Mouse (Mus musculus) stomach, postnatal 0 days (tissue): ENCODE data around the gene Fblim1. TPM values are rescaled to one million over a fixed set of nuclear protein-coding genes. Genes with fewer than 3 reads are reported as not detected.

Experiments
- ATAC-seq: fragments of 200-750 bp; cut with Nextera tagmentation; 2 replicates; pipeline ENCODE4 v1.8.0; 2017; ENCODE audit not compliant: low FRiP score, low TSS enrichment
- DNase-seq: peaks from one replicate; pipeline ENCODE4 v3.0.0-alpha.2; 2016; ENCODE audit warnings: low spot score
- H3K27ac ChIP-seq: fragments of 300-500 bp; sonication (generic); replicated peaks from 2 replicates; pipeline ENCODE4 v1.5.1; 2014; ENCODE audit warnings: mild to moderate bottlenecking, control low read depth
- H3K27me3 ChIP-seq: fragments of 300-500 bp; sonication (generic); 2 replicates; pipeline ENCODE4 v1.6.1; 2014; ENCODE audit warnings: low read length; ENCODE audit not compliant: control insufficient read depth, insufficient read depth
- H3K36me3 ChIP-seq: fragments of 300-500 bp; sonication (generic); 2 replicates; pipeline ENCODE4 v1.6.1; 2014; ENCODE audit warnings: low read length, mixed read lengths; ENCODE audit not compliant: control insufficient read depth, insufficient read depth
- H3K4me1 ChIP-seq: fragments of 300-500 bp; sonication (generic); replicated peaks from 2 replicates; pipeline ENCODE4 v1.6.1; 2014; ENCODE audit warnings: antibody characterized with exemption; ENCODE audit not compliant: control insufficient read depth, insufficient read depth
- H3K4me2 ChIP-seq: fragments of 300-500 bp; sonication (generic); replicated peaks from 2 replicates; pipeline ENCODE4 v1.6.1; 2014; ENCODE audit warnings: low read depth, mild to moderate bottlenecking, control low read depth, moderate library complexity
- H3K4me3 ChIP-seq: fragments of 300-500 bp; sonication (generic); 2 replicates; pipeline ENCODE4 v1.5.1; 2014; ENCODE audit warnings: low read depth, low read length, control low read depth
- H3K9ac ChIP-seq: fragments of 300-500 bp; sonication (generic); 2 replicates; pipeline ENCODE4 v1.6.1; 2014; ENCODE audit warnings: mild to moderate bottlenecking, low read length, control low read depth, mixed read lengths
- H3K9me3 ChIP-seq: fragments of 300-500 bp; sonication (generic); 2 replicates; pipeline ENCODE4 v1.6.1; 2016; ENCODE audit warnings: low read length; ENCODE audit not compliant: control insufficient read depth
- CTCF ChIP-seq: IDR thresholded peaks from 2 replicates; pipeline ENCODE4 v1.5.1; 2016; ENCODE audit warnings: antibody characterized with exemption, low read depth, mild to moderate bottlenecking, moderate library complexity
- EP300 ChIP-seq: optimal IDR thresholded peaks from 2 replicates; pipeline ENCODE3; 2016; ENCODE audit warnings: antibody characterized with exemption
- WGBS: fragments of 180-500 bp; shearing (Covaris S2); extraction: QIAGEN DNeasy Blood & Tissue Kit; methylation state at CpG from one replicate; pipeline ENCODE4 v1.1.7; 2014; 5-methylcytosine and 5-hydroxymethylcytosine counted together
- polyA plus RNA-seq: library from polyadenylated mRNA; unstranded; fragments of >200 nt; fragmentation: Nextera tagmentation; extraction: Ambion mirVana; gene quantifications from 2 replicates; pipeline ENCODE4 v1.2.1, GENCODE M21; 2015

Fblim1 gene
- polyA plus RNA-seq, 1 experiment from 2014 or later: 45.1 TPM

DNA sequence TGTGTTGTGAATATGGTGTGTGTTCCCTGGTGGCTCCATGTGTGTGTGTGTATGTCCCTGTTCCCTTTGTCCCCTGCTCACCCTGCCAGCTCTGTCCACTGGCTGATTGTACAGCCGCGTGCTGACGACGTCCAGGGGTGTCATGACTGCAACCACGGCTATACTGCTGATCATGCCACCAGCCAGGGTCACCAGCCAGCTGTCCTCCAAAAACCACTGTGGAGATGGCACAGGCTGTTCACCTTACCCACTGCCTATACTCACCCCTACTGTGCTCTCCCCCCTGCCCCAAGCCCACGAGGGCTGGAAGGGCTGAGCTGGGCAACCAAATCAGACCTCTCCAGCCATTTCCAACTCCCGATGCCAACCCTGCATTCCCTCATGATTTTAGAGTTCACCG is 15.4 kb upstream of the Fblim1 start:
- no peak for TF ChIP-seq EP300
- TF ChIP-seq CTCF: no peak
- Histone ChIP-seq H3K9me3 (no peaks in the 10 kb centered on the region), H3K4me3 (no peak overlapping the region), H3K4me2 (no peak overlapping the region), H3K27ac (no peak overlapping the region), H3K36me3 (peaks cover 4% of the 10 kb centered on the region; the same call in 1 of the 2 replicates), H3K9ac (no peak overlapping the region), H3K4me1 (peaks cover 5% of the 10 kb centered on the region; the same call in 1 of the 2 replicates), H3K27me3 (no peaks in the 10 kb centered on the region)
- no peak for ATAC-seq
- DNase-seq: no peak
- WGBS: 79% methylated on average over 7 of the region's 8 CpGs

DNA sequence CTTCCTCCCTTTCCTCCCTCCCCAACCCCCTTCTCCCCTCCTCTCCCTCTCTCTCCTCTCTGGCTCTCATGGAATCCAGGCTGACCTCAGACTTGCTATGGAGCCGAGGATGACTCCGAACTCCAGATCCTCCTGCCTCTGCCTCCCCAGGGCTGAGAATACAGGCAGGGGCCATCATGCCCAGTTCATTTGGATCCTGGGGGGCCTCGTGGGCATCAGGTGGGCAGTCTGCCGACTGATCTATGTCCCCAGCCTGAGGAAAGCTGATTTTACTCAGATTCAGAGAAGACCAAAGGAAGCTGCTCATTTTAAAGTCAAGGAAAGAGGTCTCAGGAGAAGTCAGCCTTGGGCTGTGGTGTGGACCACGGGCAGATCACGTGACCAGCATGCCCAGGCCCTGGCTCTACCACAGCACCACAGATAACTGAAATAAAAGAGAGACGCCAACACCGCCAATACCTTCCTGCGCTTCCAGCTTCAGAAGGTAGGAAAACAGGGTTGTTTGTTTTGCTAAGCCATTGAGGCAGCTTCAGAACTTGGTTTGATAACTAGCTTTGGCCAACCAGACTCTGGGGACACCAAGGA is 13.5 kb upstream of the Fblim1 start:
- H3K9me3 ChIP-seq: no peaks in the 10 kb centered on the region
- no peak overlapping the region for H3K27ac ChIP-seq
- no peak for TF ChIP-seq EP300
- no peak for TF ChIP-seq CTCF
- ATAC-seq (no peak), DNase-seq (no peak)
- peaks cover 5% of the 10 kb centered on the region; the same call in 1 of the 2 replicates for H3K4me1 ChIP-seq
- H3K4me3 ChIP-seq: no peak overlapping the region
- H3K4me2 ChIP-seq: no peak overlapping the region
- H3K36me3 ChIP-seq: no peaks in the 10 kb centered on the region
- H3K9ac ChIP-seq: 0 out of 2 replicates have a peak overlapping the region, but pooled peaks have one; percentile 35
- no peaks in the 10 kb centered on the region for H3K27me3 ChIP-seq
- WGBS: 80% methylated on average over 9 of the region's 9 CpGs

DNA sequence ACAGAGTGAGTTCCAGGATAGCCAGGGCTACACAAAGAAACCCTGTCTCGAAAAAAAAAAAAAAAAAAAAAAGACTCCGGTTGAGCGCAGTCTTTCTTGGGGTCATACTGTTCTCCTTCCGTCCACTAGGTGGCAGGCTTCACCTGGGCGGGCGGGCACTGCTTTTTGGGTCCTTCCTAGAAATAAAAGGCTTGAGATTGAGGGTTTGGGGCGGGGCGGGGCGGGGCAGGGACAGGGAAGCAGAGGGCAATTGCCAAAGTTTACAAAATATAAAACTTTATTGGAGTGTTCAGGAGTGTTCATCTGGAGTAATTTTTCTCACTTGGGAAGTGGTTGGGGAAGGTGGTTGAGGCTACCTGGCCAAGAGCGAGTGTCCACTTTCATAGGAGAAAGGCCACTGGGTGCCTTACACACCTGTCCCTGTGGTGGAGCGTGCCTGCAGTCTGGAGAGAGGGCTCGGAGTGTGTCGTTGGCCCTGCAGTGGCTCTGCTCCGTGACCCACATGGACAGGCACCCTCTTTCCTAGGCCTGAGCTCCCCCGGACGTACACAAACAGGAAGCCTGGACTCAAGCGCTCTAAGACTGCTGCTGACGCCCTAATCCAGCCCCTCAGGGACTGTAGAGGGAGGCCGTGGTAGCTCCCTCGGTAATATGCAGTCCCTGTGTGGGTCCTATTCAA is 12.8 kb upstream of the Fblim1 start, which contains the start of gene Tmem82:
Tmem82 (minus strand) TSS at position 69 of the 679 bp plus-strand sequence.
- peak within 1 kb of the TSS; percentile 55 for H3K9ac ChIP-seq
- no peak for TF ChIP-seq EP300
- TF ChIP-seq CTCF: peak; percentile 78
- DNase-seq (peak; percentile 55), ATAC-seq (peak; percentile 2; the same call in 1 of the 2 replicates)
- peak within 1 kb of the TSS; percentile 24 for H3K4me3 ChIP-seq
- H3K36me3 ChIP-seq: no peaks in the 10 kb centered on the region
- no peaks in the 10 kb centered on the region for H3K27me3 ChIP-seq
- H3K9me3 ChIP-seq: no peaks in the 10 kb centered on the region
- H3K4me1 ChIP-seq: peaks cover 5% of the 10 kb centered on the region; the same call in 1 of the 2 replicates
- 31% methylated on average over 19 of the region's 20 CpGs for whole genome bisulfite sequencing
- peak within 1 kb of the TSS; percentile 40; the same call in 1 of the 2 replicates for H3K27ac ChIP-seq
- peak within 1 kb of the TSS; percentile 57 for H3K4me2 ChIP-seq

DNA sequence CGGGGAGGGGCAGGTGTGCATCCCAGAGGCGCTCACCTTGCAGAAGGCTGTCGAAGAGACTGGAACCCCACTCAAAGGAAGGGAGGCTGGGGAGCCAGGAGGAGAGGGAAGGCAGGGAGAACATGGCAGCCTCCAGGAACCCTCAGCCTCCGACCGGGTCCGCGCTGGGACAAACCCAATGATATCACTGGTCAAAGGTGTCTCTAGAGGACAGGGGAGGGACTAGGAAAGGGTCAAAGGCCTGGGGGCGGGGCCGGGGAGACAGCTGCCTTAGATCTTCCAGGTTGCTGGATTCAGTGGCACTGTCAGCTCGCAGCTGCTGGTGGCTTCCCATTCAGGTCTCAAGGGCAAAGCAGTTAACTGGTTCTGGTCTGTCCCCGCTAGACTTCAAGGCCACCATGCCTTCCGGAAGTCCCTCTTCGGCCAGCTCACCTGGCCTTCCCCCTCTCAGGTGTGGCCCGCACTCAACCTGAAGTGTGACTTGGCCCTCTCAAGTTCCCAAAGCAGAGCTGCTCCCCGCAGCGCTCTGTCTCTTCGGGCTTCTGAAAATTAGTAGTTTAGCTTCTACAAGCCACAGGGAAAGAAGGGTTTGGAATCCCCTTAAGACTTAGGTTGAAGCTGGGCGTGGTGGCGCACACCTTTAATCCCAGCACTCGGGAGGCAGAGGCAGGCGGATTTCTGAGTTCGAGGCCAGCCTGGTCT is 12.1 kb upstream of the Fblim1 start:
- WGBS: 16% methylated on average over 20 of the region's 22 CpGs
- TF ChIP-seq EP300 (no peak), CTCF (no peak)
- Histone ChIP-seq H3K4me1 (peaks cover 5% of the 10 kb centered on the region; the same call in 1 of the 2 replicates), H3K4me2 (peak overlapping the region; percentile 57), H3K4me3 (peak overlapping the region; percentile 24), H3K9me3 (no peaks in the 10 kb centered on the region), H3K27me3 (no peaks in the 10 kb centered on the region), H3K36me3 (no peaks in the 10 kb centered on the region), H3K9ac (peak overlapping the region; percentile 55), H3K27ac (no peak overlapping the region)
- peak; percentile 45 for ATAC-seq
- DNase-seq: peak; percentile 57

DNA sequence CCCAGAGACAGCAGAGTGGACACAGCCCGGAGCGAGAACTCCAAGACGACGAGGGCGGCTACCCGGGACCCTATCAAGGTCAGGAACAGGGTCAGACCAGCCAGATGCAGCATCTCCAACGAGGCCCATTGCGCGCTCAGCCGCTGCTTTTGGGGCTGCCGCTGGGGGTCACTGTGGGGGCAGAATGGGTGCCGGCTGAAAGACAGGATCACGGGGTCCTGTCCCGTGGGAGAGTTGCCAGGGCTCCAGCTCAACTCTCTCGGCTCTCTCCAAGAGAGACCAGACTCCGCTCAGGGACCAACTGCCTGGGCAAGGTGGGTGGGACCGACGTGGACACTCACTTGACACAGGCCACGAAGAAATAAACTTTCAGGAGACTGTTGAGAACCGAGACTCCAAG is 11.4 kb upstream of the Fblim1 start:
- Histone ChIP-seq H3K27me3 (no peaks in the 10 kb centered on the region), H3K36me3 (no peaks in the 10 kb centered on the region), H3K4me2 (peak overlapping the region; percentile 57), H3K9me3 (no peaks in the 10 kb centered on the region), H3K4me1 (peaks cover 5% of the 10 kb centered on the region; the same call in 1 of the 2 replicates), H3K9ac (peak overlapping the region; percentile 55), H3K27ac (no peak overlapping the region), H3K4me3 (peak overlapping the region; percentile 24)
- 15% methylated on average over 20 of the region's 20 CpGs for WGBS
- DNase-seq: peak; percentile 74
- peak; percentile 39 for ATAC-seq
- TF ChIP-seq EP300: no peak
- TF ChIP-seq CTCF: peak; percentile 76
